Mouse (Mus musculus): ENCODE results near the gene Pgbd5.
"Not testable (repeated sequence)": the region's sequence is repeated elsewhere in the genome, so short reads cannot be mapped to it uniquely, and the experiment has no call there.

Gene Pgbd5

DNA sequence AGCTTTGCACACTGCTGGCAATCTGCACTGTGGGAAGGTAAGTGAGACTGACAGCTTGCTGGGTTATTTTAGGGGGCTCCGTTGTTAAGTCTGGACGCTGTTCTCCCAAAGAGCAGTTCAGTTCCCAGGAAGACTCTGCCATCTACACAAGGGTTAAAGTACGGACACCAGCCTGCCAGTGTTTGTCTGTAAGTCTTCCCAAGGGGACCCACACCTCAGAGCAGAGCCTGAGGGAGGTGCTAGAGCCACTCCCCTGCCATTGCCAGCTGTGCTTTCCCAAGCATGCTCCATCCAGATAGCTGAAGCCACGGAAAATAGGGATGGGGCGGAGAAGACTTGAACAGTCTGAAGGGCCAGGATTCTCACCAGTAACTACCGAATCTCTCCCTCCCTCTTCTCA lies 8.6 kb downstream of the Pgbd5 start:
- no peak for DNase-seq (ENCODE audit: low read depth, low spot score)

GRCm38 (mm10) chr8:124429417-124429816 lies 10.0 kb downstream of the Pgbd5 start:
- DNase-seq (ENCODE audit: low read depth, low spot score), result no peak

DNA sequence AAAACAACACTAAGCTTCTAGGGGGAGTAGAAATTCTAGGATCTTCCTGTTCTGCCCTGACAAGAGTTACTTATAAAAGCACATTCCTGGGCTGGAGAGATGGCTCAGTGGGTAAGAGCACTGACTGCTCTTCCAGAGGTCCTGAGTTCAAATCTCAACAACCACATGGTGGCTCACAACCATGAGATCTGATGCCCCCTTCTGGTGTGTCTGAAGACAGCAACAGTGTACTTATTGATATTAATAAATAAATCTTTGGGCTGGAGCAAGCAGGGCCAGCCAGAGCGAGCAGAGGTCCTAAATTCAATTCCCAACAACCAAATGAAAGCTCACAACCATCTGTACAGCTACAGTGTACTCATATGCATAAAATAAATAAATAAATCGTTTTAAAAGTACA lies 10.7 kb downstream of the Pgbd5 start:
- not testable (repeated sequence) for DNase-seq (ENCODE audit: low read depth, low spot score)

GRCm38 (mm10) chr8:124421413-124421812 lies 18.0 kb downstream of the Pgbd5 start:
- no peak for DNase-seq (ENCODE audit: low read depth, low spot score)

GRCm38 (mm10) chr8:124418927-124419326 lies 20.5 kb downstream of the Pgbd5 start:
- DNase-seq (ENCODE audit: low read depth, low spot score), result no peak

- DNase-seq (ENCODE audit: low read depth, low spot score), result no peak
These were observed 21.3 kb downstream of the Pgbd5 start for GRCm38 (mm10) chr8:124418185-124418584.

- no peak for DNase-seq (ENCODE audit: low read depth, low spot score)
These were observed 22.8 kb downstream of the Pgbd5 start for GRCm38 (mm10) chr8:124416646-124417045.

DNA sequence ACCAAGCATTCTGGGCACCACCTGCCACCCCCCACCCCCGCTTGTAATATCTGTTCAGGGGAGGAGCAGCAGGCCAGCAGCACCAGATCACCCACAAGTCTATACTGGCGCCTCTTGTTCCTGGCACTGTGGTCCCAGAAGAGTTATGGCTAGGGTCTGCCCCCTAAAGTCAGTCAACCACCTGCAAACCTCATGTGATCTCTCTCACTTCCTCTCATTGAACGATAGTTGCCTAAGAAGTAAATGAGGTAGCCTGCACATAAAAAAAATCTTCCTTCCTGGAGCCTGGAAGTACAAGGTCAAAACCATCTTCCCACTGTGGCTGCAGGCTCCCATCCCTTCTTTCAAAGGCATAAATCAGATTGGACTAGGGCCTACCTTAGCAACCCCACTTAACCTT lies 23.7 kb downstream of the Pgbd5 start:
- DNase-seq (ENCODE audit: low read depth, low spot score), result no peak

GRCm38 (mm10) chr8:124415002-124415401 lies 24.5 kb downstream of the Pgbd5 start:
- no peak for DNase-seq (ENCODE audit: low read depth, low spot score)

DNA sequence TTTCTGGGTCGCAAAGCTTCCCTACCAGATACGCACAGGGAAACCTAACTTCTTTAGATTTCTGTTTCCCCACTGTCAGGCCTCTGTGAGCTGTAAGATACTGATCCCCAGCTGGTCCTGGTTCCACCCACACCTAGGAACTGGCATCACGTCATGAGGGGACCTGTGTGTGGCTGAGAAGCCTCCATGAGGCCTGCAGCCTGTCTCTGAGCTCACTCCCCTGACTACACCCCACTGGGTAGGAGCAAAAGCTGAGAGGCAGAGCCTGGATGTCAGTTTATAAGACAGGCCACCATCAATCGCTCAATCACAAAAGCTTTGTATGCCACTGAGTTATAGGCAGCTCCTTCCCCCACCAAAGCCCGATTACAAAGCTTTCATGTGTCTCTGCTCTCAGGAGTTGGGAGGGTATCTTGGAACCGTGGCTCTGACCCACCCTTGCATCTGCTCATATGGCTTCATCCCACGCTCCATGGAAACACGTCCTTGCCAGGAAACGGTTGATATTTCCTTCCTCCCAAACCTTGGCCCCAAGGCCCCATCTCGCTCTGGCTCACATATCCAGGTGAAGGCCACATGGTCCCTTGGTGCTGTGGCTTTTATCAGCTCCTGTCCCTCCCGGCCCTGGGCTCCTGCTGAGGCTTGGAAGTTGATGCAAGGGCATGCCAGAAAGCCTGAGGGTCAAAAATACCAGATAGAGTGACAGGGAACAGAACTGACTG lies 26.1 kb downstream of the Pgbd5 start:
- DNase-seq (ENCODE audit: low read depth, low spot score), result no peak

DNA sequence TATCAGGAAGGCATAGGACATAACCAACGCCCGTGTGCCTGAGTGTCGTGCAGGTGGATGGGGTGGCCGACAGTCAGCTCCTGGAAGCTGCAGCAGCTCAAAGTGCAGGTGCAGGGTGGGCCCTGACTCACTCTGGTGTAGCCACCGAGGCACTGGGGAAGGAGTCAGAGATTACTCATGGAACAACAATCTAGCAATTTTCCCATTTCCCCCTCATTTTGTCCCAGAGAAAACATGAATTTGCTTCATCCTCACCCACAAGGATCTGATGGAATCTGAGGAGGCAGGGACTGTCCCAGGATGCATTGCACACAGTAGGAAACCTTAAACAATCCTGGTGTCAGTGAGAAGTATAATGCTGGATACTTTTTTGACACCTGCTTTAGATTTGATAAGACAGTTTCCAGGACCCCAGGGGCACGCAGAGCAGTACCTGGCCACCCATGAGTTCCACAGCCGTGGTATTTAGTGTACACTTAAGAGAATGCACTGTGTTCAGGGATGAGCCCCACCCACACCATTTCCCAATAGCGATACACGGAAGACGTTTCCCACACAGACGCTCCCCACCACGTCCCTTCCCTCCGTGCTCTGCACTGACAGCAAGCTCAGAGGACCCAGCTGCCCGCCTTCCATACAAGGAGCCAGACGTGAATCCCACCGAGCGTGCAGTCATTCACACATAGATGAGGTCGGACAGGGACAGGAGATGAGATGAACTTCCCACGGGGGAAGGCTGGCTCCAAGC lies 26.8 kb downstream of the Pgbd5 start:
- DNase-seq (ENCODE audit: low read depth, low spot score), result no peak

- DNase-seq (ENCODE audit: low read depth, low spot score), result no peak
These were observed 34.8 kb downstream of the Pgbd5 start for GRCm38 (mm10) chr8:124404471-124405260.

DNA sequence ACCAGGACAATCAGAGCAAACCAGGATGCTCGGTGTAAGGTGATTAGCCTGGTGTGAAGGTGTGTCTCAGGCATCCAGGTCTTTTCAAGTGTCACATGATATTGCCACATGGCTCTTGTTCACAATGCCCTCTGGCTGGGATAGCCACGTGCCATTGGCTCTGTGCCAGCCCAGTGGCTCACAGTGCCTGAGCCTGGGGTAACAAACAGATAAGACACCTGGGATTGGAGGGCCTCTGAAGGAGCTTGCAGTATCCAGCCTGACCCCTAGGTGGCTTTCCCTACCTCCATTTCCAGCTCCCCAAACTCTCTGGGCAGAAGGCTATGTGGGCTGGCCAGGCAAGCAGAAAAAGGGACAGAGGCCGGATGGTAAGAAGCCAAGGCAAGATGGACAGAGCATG lies 35.6 kb downstream of the Pgbd5 start:
- no peak for DNase-seq (ENCODE audit: low read depth, low spot score)

DNA sequence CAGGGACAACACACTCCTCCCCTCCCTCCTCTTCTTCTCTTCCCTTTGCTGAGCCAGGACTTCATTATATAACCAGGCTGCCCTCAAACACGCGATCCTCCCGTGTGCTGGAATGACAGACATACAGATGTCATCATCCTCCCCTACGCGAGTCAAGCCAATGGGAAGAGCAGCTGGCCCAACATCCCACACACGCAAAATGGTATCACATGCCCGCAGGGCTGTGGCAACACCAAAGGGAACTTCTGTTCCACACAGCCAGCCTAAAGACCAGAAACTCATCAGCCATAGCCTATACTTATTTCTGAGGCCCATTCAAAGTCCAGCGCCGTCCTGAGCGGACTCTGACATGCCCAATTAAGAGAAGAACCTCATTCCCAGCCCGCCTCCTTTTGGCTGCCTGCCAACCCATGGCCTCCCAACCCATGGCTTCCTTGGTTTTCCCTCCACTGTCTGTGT lies 40.0 kb downstream of the Pgbd5 start:
- DNase-seq (ENCODE audit: low read depth, low spot score), result no peak

DNA sequence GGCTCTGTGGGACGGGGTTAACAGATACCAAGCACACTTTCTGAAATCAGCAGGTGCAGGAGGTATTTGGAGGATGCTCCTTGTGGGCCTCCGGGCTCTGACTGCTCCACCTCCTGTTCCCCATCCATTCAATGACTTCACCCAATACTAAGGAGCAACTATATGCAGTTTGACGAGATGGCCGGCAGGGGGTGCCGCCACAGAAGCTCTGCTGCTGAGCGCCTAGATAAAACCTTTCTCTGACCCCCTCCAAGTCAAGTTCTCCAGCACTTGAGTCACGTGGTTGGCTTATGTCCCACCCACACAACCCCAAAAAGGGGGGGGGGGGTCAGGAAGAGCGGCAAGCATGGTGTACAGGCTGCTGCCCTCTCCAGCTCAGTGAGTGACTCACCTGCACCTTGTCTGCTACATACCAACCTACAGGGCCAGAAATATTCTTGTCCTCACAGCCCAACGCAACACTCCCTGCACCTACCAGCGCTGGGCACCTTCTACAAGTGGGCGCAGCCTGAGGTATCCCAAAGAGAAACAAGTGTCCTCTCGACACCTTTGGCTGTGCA lies 40.5 kb downstream of the Pgbd5 start:
- no peak for DNase-seq (ENCODE audit: low read depth, low spot score)

GRCm38 (mm10) chr8:124397321-124398065 lies 42.0 kb downstream of the Pgbd5 start:
- no peak for DNase-seq (ENCODE audit: low read depth, low spot score)

DNA sequence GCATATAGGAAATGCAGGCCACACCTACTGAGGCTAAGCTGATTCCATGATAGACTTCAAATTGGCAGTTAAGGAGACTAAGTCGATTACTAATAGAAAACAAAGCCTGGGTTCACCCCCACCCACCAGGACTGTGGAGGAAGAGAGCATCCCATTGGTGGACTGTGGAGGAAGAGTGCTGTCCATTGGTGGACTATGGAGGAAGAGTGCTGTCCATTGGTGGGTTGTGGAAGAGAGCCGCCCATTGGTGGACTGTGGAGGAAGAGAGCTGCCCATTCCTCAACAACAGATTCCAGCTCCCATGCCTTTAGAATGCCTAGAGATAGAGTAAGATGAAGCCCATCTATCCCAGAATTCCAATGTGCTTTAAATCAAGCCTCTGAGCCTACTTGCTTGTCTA lies 42.9 kb downstream of the Pgbd5 start:
- DNase-seq (ENCODE audit: low read depth, low spot score), result no peak

GRCm38 (mm10) chr8:124395392-124395791 lies 44.1 kb downstream of the Pgbd5 start:
- DNase-seq (ENCODE audit: low read depth, low spot score), result no peak

DNA sequence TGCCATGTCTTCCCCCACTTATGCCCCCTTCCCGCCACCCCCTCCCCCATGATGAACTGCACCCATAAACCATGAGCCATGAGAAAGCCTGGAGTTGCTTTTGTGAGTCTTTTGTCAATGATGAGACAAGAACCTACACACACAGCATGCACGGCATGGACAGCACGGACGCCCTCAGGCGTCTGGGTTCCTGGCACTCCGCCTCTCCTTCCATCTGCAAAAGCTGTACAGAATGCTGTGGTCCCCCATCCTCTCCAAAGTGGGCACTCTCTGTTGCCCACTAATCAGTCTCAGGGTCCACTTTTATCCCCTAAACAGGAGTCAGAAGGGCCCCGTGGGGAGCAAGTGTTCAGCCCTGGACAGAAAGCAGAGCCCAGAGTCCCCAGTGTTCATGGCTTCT lies 44.5 kb downstream of the Pgbd5 start:
- DNase-seq (ENCODE audit: low read depth, low spot score), result no peak

- peak; percentile 9 for DNase-seq (ENCODE audit: low read depth, low spot score)
These were observed 45.5 kb downstream of the Pgbd5 start for GRCm38 (mm10) chr8:124393927-124394326.

DNA sequence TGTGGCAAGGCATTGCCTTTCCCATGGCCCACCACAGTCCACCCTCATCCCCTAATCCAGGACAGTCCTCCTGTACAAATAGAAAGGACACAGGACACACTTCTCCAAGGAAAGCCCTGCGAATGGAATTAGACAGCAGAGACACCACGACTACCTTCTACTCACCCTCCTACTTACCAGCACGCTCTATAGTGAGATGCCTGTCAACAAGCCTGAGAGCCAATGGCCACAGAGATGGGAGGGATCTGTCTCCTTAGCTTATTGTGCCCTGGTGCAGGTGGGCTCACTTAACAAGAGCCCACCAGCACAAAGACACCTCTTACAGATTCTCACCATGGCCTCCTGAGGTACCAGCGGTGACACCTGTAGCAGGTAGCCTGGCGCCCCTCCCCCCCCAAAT lies 46.4 kb downstream of the Pgbd5 start:
- DNase-seq (ENCODE audit: low read depth, low spot score), result no peak
